Mouse (Mus musculus): ENCODE measurements around the gene Trp53i13. TPM values are rescaled to one million over a fixed set of nuclear protein-coding genes. Genes with fewer than 3 reads are reported as not detected.

The Trp53i13 gene
- polyA plus RNA-seq, 1 experiment from 2014 or later, result 32.2 TPM

- H3K4me2 ChIP-seq (ENCODE audit: low read depth, low read length, severe bottlenecking), result no peak overlapping the region
- no peaks in the 10 kb centered on the region for H3K36me3 ChIP-seq (ENCODE audit: control insufficient read depth, insufficient read depth, low read length)
- H3K4me1 ChIP-seq (replicated peaks; ENCODE audit: control insufficient read depth, insufficient read depth, low read length), result peaks cover 45% of the 10 kb centered on the region
- no peak overlapping the region for H3K27ac ChIP-seq (ENCODE audit: low read depth, low read length)
- no peak overlapping the region for H3K4me3 ChIP-seq (ENCODE audit: low read depth, low read length)
- H3K9me3 ChIP-seq (ENCODE audit: control insufficient read depth, low read length), result no peaks in the 10 kb centered on the region
- ATAC-seq (replicated peaks; ENCODE audit: low FRiP score), result no peak
- H3K27me3 ChIP-seq (ENCODE audit: control insufficient read depth, insufficient read depth, low read length), result no peaks in the 10 kb centered on the region
- H3K9ac ChIP-seq (ENCODE audit: low read length), result no peak overlapping the region
- DNase-seq (ENCODE audit: low spot score), result no peak
These were observed 20.3 kb downstream of the Trp53i13 start for GRCm38 (mm10) chr11:77495507-77495906.

GRCm38 (mm10) chr11:77494782-77495181, 21.0 kb downstream of the Trp53i13 start:
- DNase-seq (ENCODE audit: low spot score), result no peak
- no peaks in the 10 kb centered on the region for H3K27me3 ChIP-seq (ENCODE audit: control insufficient read depth, insufficient read depth, low read length)
- ATAC-seq (replicated peaks; ENCODE audit: low FRiP score), result no peak
- H3K4me2 ChIP-seq (ENCODE audit: low read depth, low read length, severe bottlenecking), result peak overlapping the region; percentile 90
- H3K4me1 ChIP-seq (replicated peaks; ENCODE audit: control insufficient read depth, insufficient read depth, low read length), result peaks cover 48% of the 10 kb centered on the region
- no peaks in the 10 kb centered on the region for H3K9me3 ChIP-seq (ENCODE audit: control insufficient read depth, low read length)
- H3K36me3 ChIP-seq (ENCODE audit: control insufficient read depth, insufficient read depth, low read length), result no peaks in the 10 kb centered on the region
- no peak overlapping the region for H3K27ac ChIP-seq (ENCODE audit: low read depth, low read length)
- H3K9ac ChIP-seq (ENCODE audit: low read length), result peak overlapping the region; percentile 27
- H3K4me3 ChIP-seq (ENCODE audit: low read depth, low read length), result peak overlapping the region; percentile 95; the same call in 1 of the 2 replicates
- WGBS, result 81% methylated on average over 6 of the region's 6 CpGs

GRCm38 (mm10) chr11:77494344-77494676, 21.5 kb downstream of the Trp53i13 start:
- H3K4me3 ChIP-seq (ENCODE audit: low read depth, low read length), result peak overlapping the region; percentile 95
- ATAC-seq (replicated peaks; ENCODE audit: low FRiP score) (no peak), DNase-seq (ENCODE audit: low spot score) (no peak)
- peaks cover 48% of the 10 kb centered on the region for H3K4me1 ChIP-seq (replicated peaks; ENCODE audit: control insufficient read depth, insufficient read depth, low read length)
- 32% methylated on average over 4 of the region's 4 CpGs for WGBS
- H3K4me2 ChIP-seq (ENCODE audit: low read depth, low read length, severe bottlenecking), result peak overlapping the region; percentile 90
- peak overlapping the region; percentile 93 for H3K9ac ChIP-seq (ENCODE audit: low read length)
- no peaks in the 10 kb centered on the region for H3K9me3 ChIP-seq (ENCODE audit: control insufficient read depth, low read length)
- no peaks in the 10 kb centered on the region for H3K36me3 ChIP-seq (ENCODE audit: control insufficient read depth, insufficient read depth, low read length)
- no peak overlapping the region for H3K27ac ChIP-seq (ENCODE audit: low read depth, low read length)
- H3K27me3 ChIP-seq (ENCODE audit: control insufficient read depth, insufficient read depth, low read length), result no peaks in the 10 kb centered on the region

- peak within 1 kb of the TSS; percentile 70 for H3K27ac ChIP-seq (ENCODE audit: low read depth, low read length)
- 1% methylated on average over 36 of the region's 74 CpGs for WGBS
- ATAC-seq (replicated peaks; ENCODE audit: low FRiP score), result no peak
- peak within 1 kb of the TSS; percentile 95 for H3K4me3 ChIP-seq (ENCODE audit: low read depth, low read length)
- DNase-seq (ENCODE audit: low spot score), result peak; percentile 80
- H3K9ac ChIP-seq (ENCODE audit: low read length), result peak within 1 kb of the TSS; percentile 93
- H3K27me3 ChIP-seq (ENCODE audit: control insufficient read depth, insufficient read depth, low read length), result no peaks in the 10 kb centered on the region
- peak within 1 kb of the TSS; percentile 90 for H3K4me2 ChIP-seq (ENCODE audit: low read depth, low read length, severe bottlenecking)
- no peaks in the 10 kb centered on the region for H3K9me3 ChIP-seq (ENCODE audit: control insufficient read depth, low read length)
- H3K4me1 ChIP-seq (replicated peaks; ENCODE audit: control insufficient read depth, insufficient read depth, low read length), result peaks cover 48% of the 10 kb centered on the region
- H3K36me3 ChIP-seq (ENCODE audit: control insufficient read depth, insufficient read depth, low read length), result no peaks in the 10 kb centered on the region
These were observed 22.1 kb downstream of the Trp53i13 start, which contains the start of gene Git1 for GRCm38 (mm10) chr11:77493512-77494343. Gene Git1 (plus strand): TSS chr11:77493562.

- H3K9ac ChIP-seq (ENCODE audit: low read length), result peak overlapping the region; percentile 93
- H3K9me3 ChIP-seq (ENCODE audit: control insufficient read depth, low read length), result no peaks in the 10 kb centered on the region
- H3K4me1 ChIP-seq (replicated peaks; ENCODE audit: control insufficient read depth, insufficient read depth, low read length), result peaks cover 51% of the 10 kb centered on the region
- H3K4me2 ChIP-seq (ENCODE audit: low read depth, low read length, severe bottlenecking), result peak overlapping the region; percentile 83
- peak; percentile 95 for DNase-seq (ENCODE audit: low spot score)
- 0% methylated on average over 28 of the region's 32 CpGs for WGBS
- H3K36me3 ChIP-seq (ENCODE audit: control insufficient read depth, insufficient read depth, low read length), result no peaks in the 10 kb centered on the region
- peak; percentile 58 for ATAC-seq (replicated peaks; ENCODE audit: low FRiP score)
- H3K27me3 ChIP-seq (ENCODE audit: control insufficient read depth, insufficient read depth, low read length), result no peaks in the 10 kb centered on the region
- peak overlapping the region; percentile 70 for H3K27ac ChIP-seq (ENCODE audit: low read depth, low read length)
- peak overlapping the region; percentile 95 for H3K4me3 ChIP-seq (ENCODE audit: low read depth, low read length)
These were observed 22.9 kb downstream of the Trp53i13 start for GRCm38 (mm10) chr11:77492911-77493332.

- H3K36me3 ChIP-seq (ENCODE audit: control insufficient read depth, insufficient read depth, low read length), result no peaks in the 10 kb centered on the region
- H3K4me1 ChIP-seq (replicated peaks; ENCODE audit: control insufficient read depth, insufficient read depth, low read length), result peaks cover 51% of the 10 kb centered on the region
- H3K9me3 ChIP-seq (ENCODE audit: control insufficient read depth, low read length), result no peaks in the 10 kb centered on the region
- peak overlapping the region; percentile 95 for H3K4me3 ChIP-seq (ENCODE audit: low read depth, low read length)
- DNase-seq (ENCODE audit: low spot score), result peak; percentile 71
- H3K27me3 ChIP-seq (ENCODE audit: control insufficient read depth, insufficient read depth, low read length), result no peaks in the 10 kb centered on the region
- H3K9ac ChIP-seq (ENCODE audit: low read length), result peak overlapping the region; percentile 93
- WGBS, result under 1% methylated on average over 16 of the region's 18 CpGs
- ATAC-seq (replicated peaks; ENCODE audit: low FRiP score), result no peak
- peak overlapping the region; percentile 70; the same call in 1 of the 2 replicates for H3K27ac ChIP-seq (ENCODE audit: low read depth, low read length)
- H3K4me2 ChIP-seq (ENCODE audit: low read depth, low read length, severe bottlenecking), result peak overlapping the region; percentile 83
These were observed 23.4 kb downstream of the Trp53i13 start for GRCm38 (mm10) chr11:77492311-77492871.

GRCm38 (mm10) chr11:77491502-77492291, 24.1 kb downstream of the Trp53i13 start:
- Histone ChIP-seq H3K27me3 (ENCODE audit: control insufficient read depth, insufficient read depth, low read length) (no peaks in the 10 kb centered on the region), H3K36me3 (ENCODE audit: control insufficient read depth, insufficient read depth, low read length) (no peaks in the 10 kb centered on the region), H3K27ac (ENCODE audit: low read depth, low read length) (peak overlapping the region; percentile 88), H3K4me3 (ENCODE audit: low read depth, low read length) (peak overlapping the region; percentile 95), H3K4me1 (replicated peaks; ENCODE audit: control insufficient read depth, insufficient read depth, low read length) (peaks cover 53% of the 10 kb centered on the region), H3K4me2 (ENCODE audit: low read depth, low read length, severe bottlenecking) (peak overlapping the region; percentile 83), H3K9me3 (ENCODE audit: control insufficient read depth, low read length) (no peaks in the 10 kb centered on the region), H3K9ac (ENCODE audit: low read length) (peak overlapping the region; percentile 93)
- WGBS, result under 1% methylated on average over 23 of the region's 23 CpGs
- ATAC-seq (replicated peaks; ENCODE audit: low FRiP score) (peak; percentile 70), DNase-seq (ENCODE audit: low spot score) (peak; percentile 87)

- no peaks in the 10 kb centered on the region for H3K36me3 ChIP-seq (ENCODE audit: control insufficient read depth, insufficient read depth, low read length)
- peak overlapping the region; percentile 83 for H3K4me2 ChIP-seq (ENCODE audit: low read depth, low read length, severe bottlenecking)
- H3K27ac ChIP-seq (ENCODE audit: low read depth, low read length), result peak overlapping the region; percentile 88; the same call in 1 of the 2 replicates
- WGBS, result under 1% methylated on average over 13 of the region's 13 CpGs
- H3K4me3 ChIP-seq (ENCODE audit: low read depth, low read length), result peak overlapping the region; percentile 95
- peak; percentile 99 for DNase-seq (ENCODE audit: low spot score)
- peak; percentile 77 for ATAC-seq (replicated peaks; ENCODE audit: low FRiP score)
- peak overlapping the region; percentile 93 for H3K9ac ChIP-seq (ENCODE audit: low read length)
- H3K9me3 ChIP-seq (ENCODE audit: control insufficient read depth, low read length), result no peaks in the 10 kb centered on the region
- H3K27me3 ChIP-seq (ENCODE audit: control insufficient read depth, insufficient read depth, low read length), result no peaks in the 10 kb centered on the region
- H3K4me1 ChIP-seq (replicated peaks; ENCODE audit: control insufficient read depth, insufficient read depth, low read length), result peaks cover 55% of the 10 kb centered on the region
These were observed 24.7 kb downstream of the Trp53i13 start for GRCm38 (mm10) chr11:77491123-77491501.
